Mouse (Mus musculus): ENCODE measurements around the gene Krt9.
"Not testable (repeated sequence)": the region's sequence is repeated elsewhere in the genome, so short reads cannot be mapped to it uniquely, and the experiment has no call there.

Gene Krt9

DNA sequence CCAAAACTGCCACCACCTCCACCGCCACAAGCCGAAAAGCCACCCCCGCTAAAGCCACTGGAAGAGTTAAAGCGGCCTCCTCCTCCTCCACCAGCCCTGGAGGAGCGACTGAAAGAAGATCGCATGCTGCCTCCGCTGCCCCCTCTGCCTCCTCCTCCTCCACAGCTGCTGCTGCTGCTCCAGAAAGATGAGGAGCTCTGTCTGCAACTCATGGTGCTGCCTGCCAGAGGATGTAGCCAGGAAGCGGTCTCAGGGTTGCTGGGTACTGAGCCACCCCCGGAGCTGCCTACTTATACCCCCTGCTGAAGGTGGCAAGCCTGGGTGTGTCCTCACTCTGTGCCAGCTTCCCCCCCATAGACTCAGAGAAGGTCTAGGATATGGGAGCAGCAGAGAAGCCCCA, at the start of gene Krt9:
Krt9 (minus strand) TSS at position 255 of the 400 bp plus-strand sequence.
- no peak for DNase-seq (ENCODE audit: low spot score in 2 of 2)

DNA sequence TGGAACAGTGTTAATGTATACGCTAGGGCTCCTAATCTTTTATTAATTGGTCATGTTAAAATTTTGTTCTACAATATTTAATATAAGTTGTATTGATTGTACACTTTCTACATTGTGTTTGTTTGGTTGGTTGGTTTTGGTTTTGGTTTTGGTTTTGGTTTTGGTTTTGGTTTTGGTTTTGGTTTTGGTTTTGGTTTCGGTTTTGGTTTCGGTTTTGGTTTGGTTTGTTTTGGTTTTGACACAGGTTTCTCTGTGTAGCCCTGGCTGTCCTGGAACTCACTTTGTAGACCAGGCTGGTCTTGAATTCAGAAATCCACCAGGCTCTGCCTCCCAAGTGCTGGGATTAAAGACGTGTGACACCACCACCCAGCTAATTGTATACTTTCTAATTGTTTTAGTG, 47.2 kb upstream of the Krt9 start:
- not testable (repeated sequence) for DNase-seq (ENCODE audit: low spot score in 2 of 2)

DNA sequence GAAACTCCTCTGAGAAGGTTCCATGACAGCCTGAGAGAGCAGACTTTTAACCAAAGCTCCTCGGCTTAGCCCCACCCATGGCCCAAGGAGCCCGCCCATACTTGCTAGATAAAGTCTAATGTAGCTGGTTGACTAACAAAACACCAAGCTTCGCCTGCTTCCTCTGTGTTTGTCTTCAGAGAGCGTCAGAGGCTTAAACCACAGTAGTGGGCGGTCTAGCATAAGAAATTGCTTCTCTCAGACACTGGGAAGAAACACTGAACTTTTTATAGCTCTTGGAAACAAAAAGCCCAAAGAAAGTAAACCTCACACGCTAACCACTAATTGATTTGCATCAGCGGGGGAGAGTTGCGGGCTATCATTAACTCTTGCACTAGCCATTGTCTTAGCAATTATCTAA, 28.7 kb upstream of the Krt9 start:
- DNase-seq (ENCODE audit: low spot score in 2 of 2): no peak

DNA sequence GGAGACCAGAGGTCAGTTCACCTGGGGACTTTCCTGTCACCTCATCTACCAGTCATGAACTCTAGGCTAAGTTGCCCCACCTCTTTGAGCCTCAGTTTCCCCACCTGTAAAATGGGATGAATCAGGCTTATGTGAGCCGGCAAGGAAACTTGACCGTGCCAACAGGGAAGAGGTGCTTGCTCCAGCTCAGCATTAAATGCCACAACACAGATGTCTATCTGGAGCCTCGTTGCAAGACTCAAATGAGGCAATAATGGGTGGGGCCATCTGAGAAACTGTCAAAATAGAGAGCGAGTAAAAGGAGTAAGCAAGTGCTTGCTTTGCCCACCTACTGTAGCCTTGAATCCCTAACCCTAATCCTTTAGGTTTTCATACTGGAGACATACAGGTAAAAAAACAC, 26.3 kb upstream of the Krt9 start:
- no peak for DNase-seq (ENCODE audit: low spot score in 2 of 2)

DNA sequence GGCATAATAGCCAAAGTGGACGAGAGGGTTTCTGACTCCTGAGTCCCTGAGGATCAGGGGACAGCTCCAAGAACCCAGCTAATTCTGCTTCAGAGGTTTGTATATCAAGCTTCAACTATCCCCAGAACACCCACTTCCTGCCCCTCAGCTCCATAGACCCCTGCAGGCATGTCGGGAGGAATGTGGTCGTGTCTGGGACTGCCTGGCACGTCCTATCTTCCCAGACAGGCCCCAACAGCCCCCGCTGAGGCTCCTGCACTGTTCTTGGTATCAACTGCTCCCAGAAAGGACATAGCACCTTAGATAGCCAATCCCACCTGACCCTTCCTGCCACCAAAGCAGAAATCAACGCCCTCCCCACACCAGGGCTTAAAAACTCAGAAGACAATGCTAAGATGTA, 15.5 kb upstream of the Krt9 start:
- no peak for DNase-seq (ENCODE audit: low spot score in 2 of 2)

DNA sequence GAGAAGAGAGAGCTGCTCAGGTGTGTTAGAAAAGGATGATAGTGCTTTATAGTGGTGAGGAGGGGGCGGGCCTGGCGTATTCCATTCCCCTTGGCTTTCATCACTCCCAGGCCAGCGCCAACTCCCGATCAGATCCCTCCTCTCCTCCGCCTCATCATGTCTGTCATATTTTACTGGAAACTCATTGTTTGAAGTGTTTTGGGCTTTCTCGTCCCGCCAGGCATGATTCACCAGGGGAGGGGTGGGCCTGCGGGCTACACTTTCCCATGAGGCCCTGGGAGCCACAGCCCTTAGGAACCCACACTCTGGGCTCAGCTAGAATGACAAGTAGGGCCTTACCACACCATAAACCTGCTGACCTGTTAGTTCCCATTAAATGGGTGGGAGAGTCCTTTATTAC, 14.5 kb upstream of the Krt9 start, which contains the start of gene Krt14:
Krt14 (minus strand) TSS at position 51 of the 400 bp plus-strand sequence.
- no peak for DNase-seq (ENCODE audit: low spot score in 2 of 2)

DNA sequence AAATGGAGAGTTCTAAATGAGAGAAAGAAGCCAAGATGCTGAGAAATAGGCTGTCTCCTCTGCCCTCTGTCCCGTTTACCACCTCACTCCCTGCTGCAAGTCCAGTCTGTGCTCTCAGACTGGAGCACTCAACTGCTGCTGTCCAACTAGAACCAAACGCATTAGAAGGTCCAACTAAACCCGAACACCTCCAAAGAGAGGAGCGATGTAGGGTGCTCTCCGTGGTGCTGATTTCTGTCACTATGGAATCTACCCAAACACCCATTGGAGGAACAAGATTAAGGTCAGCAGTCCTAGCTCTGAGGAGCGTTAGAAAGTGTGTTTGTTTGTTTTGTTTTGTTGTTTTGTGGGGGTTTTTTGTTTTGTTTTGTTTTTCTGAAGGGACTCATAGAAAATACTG, 10.4 kb upstream of the Krt9 start:
- DNase-seq (ENCODE audit: low spot score in 2 of 2): no peak

DNA sequence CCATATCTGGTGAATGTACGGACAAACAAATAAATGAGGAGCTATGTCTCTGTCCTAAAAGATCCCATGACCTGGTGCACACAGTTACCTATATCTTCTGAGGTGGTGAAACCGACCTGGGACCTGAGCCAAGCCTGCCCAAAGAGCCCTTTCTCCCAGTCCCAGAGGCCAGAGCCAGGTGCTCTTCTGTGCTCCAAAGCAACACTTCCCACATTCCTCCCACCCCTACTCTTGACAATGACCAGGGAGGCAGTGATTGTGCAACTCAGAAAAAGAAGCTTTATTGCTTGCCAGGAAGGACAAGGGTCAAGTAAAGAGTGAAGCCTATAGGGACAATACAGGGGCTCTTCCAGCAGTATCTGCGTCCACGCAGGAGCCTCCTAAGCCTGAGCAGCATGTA, 9.9 kb upstream of the Krt9 start:
- DNase-seq (ENCODE audit: low spot score in 2 of 2): no peak

DNA sequence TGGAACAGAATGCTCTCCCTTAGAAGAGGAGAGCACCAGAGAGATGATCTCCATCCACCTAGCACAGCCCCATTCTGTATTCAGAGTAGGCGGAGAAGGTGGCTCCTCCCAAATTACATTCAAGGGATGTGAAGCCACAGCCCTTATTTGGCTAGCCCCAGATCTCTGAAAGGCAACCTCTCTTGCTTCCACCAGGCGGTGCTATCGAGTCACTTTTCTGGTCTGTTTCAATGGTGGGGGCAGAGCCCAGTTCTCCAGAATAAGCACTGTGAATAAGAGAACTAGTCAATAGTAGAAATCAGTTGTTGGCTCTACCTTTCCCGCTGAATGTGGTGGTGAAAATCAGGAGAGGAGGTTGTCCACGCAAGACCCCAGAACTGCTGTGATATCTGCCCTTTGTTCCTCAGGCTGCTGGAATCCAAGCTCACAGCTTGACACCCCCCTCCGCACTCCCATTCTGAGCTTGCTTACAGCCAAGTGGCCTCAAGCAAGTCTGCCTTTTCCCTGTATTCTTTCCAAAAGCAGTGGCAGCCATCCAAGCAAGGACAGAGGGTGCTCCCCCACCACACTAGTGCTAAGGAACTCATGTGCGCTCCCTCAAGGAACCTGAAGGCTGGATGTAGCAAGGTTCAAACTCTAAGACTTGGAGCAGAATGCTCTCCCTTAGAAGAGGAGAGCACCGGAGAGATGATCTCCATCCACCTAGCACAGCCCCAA, 7.2 kb upstream of the Krt9 start:
- no peak for DNase-seq (ENCODE audit: low spot score in 2 of 2)

DNA sequence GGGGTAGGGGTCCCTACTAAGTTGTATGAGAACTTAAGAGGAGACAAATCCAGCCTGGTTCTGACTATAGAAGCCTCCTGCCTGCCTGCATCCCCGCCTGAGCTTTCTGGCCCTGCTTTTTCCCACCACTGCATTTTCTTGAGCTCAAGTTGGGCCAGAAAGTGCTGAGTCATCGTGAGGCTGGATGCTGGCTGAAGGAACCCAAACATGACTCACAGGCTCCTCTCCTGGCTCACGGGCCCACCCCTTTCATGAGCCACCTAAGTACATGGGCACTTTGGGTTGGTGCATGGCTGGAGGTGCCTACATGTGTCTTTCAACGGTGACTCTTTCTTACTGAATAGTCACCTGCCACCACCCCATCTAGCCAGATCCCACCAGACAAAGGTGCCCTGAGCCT, 5.6 kb upstream of the Krt9 start:
- DNase-seq (ENCODE audit: low spot score in 2 of 2): peak; percentile 13 to 14

DNA sequence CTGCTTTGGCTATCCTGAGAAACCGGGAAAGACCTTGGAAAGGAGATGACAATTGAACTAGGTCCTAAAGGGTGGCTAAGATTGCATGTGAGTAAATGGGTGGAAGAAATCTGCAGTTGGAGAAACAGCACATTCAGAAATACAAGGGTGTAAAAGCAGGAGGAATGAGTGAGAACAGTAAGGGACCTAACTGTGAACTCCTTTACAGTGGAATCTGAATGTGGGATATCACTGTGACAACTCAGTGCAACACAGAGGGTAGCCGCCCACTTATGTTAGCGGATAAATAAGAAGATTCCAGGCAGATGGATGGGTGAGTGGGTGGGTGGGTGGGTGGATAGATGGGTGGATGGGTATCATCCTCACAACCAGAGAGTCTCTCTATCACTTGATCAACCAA, 1.2 kb downstream of the Krt9 start:
- no peak for DNase-seq (ENCODE audit: low spot score in 2 of 2)

DNA sequence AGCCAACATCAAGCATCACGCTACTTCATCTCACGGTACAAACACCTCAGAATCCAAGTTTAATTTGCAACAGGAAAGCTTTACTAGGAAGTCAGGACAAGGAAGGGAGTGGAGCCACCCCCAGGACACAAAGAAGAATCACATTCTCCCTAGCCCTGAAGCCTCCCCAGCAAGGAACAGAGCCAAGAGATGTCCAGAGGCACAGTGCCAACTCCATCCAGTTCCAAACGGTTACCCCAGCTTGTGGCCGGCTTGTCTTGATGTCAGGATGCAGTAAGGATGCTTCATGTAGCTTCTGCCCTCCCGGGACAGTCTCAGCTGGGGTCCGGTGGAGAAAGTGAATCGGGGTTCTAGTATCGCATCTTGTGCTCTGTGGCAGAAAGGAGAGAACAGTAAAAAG, 6.3 kb downstream of the Krt9 start:
- DNase-seq (ENCODE audit: low spot score in 2 of 2): no peak

DNA sequence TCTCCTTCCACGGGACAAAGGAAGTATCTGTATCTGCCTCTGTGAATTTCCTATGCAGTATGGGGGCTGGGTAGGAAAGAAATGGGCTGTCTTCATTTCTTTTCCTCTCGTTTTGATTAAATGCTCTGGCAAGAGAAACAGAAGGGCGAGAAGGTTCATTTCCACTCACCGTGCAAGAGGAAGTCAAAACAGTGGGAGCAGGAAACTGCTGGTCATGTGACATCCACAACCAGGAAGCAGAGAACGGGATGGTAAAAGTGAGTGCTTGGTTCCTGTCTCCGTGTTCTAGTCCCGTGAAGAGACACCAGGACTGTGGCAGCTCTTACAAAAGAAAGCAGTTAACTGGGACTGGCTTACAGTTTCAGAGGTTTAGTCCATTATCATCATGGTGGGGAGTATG, 11.3 kb downstream of the Krt9 start:
- no peak for DNase-seq (ENCODE audit: low spot score in 2 of 2)

DNA sequence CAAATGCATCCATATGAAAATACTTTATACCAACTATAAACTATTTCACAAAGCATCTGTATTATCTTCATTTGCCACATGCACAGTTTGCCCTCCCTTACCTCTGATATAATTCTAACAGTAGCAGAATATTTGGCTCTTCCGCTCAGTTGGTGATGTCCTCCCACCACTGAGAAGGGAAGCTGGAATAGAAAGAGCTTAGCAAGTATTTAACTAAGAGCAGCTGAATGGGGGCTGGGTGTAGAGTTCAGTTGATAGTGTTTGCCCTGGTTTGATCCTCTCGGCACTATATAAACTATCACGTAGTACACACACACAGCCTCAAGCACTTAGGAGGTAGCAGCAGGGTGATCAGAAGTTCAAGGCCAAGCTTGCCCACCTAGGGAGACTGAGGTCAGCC, 13.8 kb downstream of the Krt9 start:
- DNase-seq (ENCODE audit: low spot score in 2 of 2): no peak

DNA sequence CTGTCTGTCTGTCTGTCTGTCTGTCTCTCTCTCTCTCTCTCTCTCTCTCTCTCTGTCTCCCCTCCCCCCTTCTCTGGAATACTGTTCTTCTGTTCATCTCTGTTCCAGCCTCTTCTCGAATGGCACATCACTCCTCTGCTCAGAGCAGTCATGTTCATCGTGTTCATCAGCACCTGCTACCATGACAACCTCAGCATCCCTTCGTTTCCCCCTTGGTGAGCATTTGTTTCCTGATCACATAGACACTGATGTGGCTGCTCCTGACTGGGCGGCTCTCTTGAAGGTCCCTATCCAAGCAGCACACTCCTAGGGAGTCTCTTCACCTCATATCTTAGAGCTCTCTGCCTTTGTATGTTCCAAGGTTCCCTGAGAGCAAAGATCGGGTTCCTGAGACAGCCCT, 14.7 kb downstream of the Krt9 start:
- DNase-seq (ENCODE audit: low spot score in 2 of 2): no peak

DNA sequence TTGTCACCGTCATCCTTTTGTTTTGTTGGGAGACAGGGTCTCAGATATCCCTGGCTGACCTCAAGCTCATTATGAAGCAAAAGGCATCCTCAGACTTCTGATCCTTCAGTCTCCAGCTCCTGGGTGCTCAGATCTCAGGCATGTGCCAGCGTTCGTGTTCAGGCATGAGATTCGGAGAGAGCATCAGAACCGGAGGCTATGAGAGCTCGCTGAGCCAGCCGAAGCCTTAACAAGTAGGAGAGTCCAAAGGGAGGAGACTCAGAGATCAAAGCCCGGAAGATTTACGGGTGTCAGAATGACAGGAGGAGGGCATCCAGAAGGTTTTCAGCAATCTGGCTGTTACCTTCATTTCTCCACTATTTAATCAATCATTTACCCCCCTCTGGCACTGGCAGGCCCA, 16.3 kb downstream of the Krt9 start:
- DNase-seq (ENCODE audit: low spot score in 2 of 2): no peak

DNA sequence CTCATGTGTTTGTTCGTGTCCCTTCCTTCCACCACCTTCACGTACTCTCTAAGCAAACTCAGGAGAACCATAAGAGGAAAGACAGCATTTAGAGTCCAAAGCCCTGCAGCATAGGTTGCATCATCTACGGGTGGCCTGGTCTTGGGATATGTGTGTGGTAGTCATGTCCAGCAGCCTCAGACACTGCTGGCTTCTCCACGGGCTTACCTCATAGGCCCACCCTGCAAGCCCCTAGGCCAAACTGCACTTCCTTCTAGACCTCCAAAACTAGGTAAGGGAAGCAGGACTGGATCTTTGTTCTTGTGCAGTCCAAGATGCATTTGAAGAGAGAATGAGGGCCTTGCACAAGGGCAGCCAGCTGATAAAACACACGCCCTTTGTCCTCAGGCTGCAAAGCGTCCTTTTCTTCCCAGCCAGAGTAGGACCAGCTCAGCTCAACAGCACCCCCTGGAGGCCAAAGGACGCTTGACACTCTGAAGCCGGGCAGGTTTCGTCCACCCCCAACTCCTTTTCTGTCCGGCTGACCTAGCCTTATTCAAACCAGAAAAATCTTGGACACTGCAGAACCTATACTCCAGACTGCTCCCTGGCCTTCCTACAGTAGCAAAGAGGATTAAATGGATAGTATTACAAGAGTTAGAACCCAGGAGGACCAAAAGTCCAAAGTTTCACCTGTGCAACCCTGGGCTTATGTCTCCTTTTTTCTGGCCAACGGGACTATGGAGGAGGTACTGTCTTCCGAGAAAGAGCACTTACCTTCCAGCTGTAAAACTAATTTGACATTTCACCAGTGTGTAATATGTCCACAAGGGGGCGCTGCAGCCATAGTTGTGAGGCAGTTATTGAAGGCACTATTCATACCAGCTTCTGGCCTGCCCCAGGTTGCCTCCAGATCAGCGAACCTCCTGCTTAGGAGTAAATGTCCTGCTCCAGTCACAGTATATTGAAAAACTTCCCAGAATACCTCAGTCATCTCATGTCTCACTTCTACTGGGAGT, 24.0 kb downstream of the Krt9 start:
- DNase-seq (ENCODE audit: low spot score in 2 of 2): peak; percentile 69 to 70

DNA sequence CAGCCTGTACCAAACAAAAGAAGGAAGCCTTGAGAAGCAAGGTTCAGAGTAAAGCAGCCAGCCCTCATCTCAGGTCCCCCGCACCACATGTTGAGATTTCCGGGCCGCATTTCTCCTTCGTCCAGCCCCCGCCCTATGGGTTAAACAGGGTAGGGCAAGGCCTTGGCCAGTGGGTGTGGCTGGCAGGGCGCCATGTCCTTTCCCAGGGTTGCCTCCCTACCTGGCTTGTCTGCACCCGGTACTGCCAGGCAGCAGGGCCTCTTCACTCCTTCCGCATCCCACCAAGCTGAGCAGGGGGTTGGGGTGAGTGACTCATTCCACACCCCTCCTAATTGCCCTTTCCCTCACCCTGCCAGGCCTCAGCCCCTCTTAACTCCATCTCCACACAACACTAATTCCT, 25.0 kb downstream of the Krt9 start:
- peak; percentile 75 to 88 for DNase-seq (ENCODE audit: low spot score in 2 of 2)

DNA sequence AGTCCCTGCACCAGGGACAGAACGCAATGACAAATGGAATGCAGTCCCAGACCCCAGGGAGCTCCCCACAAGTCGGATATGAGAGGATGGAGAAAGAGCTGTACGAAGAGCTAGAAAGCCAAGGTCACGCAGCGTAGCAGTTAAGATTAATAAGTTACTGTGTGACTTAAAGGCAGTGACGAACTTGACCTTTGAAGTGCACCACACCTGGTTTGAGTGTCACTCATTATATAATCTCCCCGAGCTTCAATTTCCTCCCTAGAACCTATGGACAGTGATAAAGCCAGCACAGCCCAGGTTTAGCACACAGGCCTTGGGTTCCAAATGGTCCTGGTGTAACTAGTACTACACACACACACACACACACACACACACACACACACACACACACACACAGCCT, 28.7 kb downstream of the Krt9 start:
- DNase-seq (ENCODE audit: low spot score in 2 of 2): no peak

DNA sequence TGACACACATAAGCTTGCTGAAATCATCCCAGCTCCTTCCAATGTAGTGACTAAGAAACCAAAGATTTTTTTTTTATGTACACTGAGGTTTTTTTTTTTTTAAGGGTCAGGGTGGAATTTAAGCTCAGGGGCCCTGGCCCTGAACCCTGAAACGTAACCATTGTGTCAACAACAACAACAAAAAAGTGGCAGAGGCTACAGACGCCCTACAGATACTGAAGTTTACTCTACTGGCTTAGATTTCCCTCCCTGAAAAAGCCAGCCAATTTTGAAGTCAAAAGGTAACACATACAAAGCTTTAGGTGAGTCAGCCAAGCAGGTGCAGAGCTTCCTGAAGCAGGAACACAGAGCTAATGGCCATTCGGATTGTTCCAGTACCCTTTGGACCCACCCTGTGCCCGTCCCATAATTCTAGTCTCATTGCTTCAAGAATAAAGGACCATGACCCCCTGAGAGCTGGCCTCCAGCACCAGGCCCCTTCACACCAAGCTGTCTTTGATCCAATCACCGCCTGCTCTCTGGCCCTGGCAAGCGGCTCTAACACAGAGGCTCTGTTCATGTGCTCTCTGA, 35.1 kb downstream of the Krt9 start:
- DNase-seq (ENCODE audit: low spot score in 2 of 2): no peak

DNA sequence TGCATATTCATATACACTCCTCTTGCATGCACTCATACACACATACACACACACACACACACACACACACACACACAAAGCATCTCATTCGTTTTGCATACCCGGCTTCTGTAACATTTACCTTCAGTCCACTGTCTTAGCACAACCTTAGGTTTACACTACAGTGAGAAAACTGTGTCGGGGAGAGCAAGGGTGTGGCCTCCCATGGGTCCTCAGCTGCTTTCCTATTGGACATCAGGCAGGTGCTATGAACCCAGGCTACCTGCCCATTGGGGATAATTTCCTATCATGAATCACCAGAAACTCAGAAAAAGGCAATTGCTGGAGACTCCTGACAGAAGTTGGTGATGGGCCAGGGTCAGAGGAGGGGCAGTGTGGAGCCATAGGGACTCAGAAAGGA, 35.7 kb downstream of the Krt9 start:
- DNase-seq (ENCODE audit: low spot score in 2 of 2): no peak

DNA sequence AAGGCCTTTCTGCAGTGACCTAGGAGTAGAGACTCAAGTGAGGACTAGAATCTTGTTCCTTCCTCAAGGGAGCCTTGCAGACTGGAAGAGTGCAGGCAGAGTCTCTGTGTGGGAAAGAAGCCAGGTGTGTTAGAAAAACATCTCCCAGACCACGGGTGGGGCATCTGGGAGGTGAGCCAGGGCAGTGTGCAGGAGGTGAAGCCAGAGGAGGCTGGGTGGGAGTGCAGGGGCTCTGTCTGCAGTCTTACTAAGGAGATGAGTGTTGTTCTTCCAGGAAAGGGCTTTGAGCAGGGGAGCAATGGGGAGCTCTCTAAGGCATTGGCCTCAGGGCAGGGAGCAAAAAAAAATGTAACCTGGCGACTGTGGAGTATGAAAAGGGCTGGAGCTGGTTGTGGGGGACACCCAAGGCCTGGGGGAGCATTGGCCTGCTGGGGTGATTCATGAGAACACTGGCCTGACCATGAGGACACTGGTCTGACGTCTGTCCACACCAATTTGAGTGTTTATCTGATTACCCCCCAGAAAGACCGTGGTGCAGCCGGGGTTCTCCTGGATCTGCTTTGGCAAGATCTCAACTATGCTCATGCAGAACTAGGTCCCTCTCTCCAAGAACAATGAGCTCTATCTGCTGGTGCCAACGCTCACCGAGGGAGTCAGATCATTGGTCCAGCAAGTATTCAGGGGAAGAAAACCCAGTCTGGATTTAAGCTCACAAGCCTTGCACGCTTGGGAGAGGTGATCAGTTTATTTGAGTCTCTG, 37.4 kb downstream of the Krt9 start:
- DNase-seq (ENCODE audit: low spot score in 2 of 2): no peak

All from urinary bladder, adult 18-20 months (tissue).